ENCODE assay signal across 8 mouse cellular contexts in the genomic region with DNA sequence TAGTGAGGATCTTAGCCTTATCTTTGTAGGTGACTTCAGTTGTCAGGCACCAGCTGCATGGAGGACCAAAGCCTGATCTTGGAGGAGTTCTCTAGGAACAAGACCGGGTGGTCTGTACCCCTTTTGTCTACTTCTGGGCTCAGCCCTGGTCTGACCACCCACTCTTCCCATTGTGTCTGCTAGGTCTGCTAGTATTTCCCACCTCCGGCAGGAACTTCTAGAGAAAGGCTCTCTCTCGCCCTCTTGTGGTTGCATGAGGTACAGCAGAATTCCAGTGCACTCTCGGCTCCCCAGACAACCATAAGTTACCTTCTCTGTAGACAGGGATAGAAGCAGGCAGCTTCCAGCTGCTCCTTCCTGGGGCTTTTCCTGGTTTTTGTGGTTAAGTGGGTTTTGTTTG. TPM values are rescaled to one million over a fixed set of nuclear protein-coding genes. Genes with fewer than 3 reads are reported as not detected.
DNase-seq lines count a peak whose midpoint lies in the region; ATAC-seq and TF ChIP-seq lines count a peak whose summit lies in the region.

No protein-coding gene starts in this region.

- no peak overlapping the region for H3K4me2 ChIP-seq in forebrain, embryonic 11.5 days (ENCODE audit: low read depth, low read length, severe bottlenecking)
- H3K4me2 ChIP-seq in liver, embryonic 16.5 days (ENCODE audit: low read depth, low read length): no peak overlapping the region
- H3K4me2 ChIP-seq in neural tube, embryonic 14.5 days (ENCODE audit: low read depth, low read length): no peak overlapping the region

- intact Hi-C loops in heart, postnatal 10 days (cut with DNase I): loop anchor here (1.0 to 5.0 kb wide), 4 partner anchors 45 to 418 kb away; no protein-coding TSS in a partner anchor

- no peaks in the 10 kb centered on the region for H3K36me3 ChIP-seq in E14TG2a.4 (ENCODE audit: insufficient read depth, low read length)
- no peaks in the 10 kb centered on the region for H3K36me3 ChIP-seq in forebrain, embryonic 11.5 days (ENCODE audit: control insufficient read depth, insufficient read depth, low read length)
- H3K36me3 ChIP-seq in liver, embryonic 16.5 days (ENCODE audit: control insufficient read depth, insufficient read depth): no peaks in the 10 kb centered on the region
- H3K36me3 ChIP-seq in neural tube, embryonic 14.5 days (ENCODE audit: control insufficient read depth, insufficient read depth, low read length): no peaks in the 10 kb centered on the region

- no peak overlapping the region for H3K27ac ChIP-seq in forebrain, embryonic 11.5 days (ENCODE audit: low read depth, low read length)
- H3K27ac ChIP-seq in liver, embryonic 16.5 days (ENCODE audit: low read length): no peak overlapping the region
- no peak overlapping the region for H3K27ac ChIP-seq in neural tube, embryonic 14.5 days (ENCODE audit: low read depth, low read length)

- no peak overlapping the region for H3K4me3 ChIP-seq in E14TG2a.4 (replicated peaks; ENCODE audit: low read length)
- H3K4me3 ChIP-seq in forebrain, embryonic 11.5 days (ENCODE audit: low read depth, low read length): no peak overlapping the region
- H3K4me3 ChIP-seq in liver, embryonic 16.5 days (ENCODE audit: low read depth, low read length): no peak overlapping the region
- no peak overlapping the region for H3K4me3 ChIP-seq in neural tube, embryonic 14.5 days (ENCODE audit: low read depth, low read length)

- TF ChIP-seq CTCF in E14TG2a.4 (conservative IDR thresholded peaks at IDR 0.05; ENCODE audit: low read length): peak; percentile 93

- WGBS in forebrain, embryonic 11.5 days: under 1% methylated on average over 4 of the region's 4 CpGs
- 3% methylated on average over 4 of the region's 4 CpGs for WGBS in liver, embryonic 16.5 days (ENCODE audit: insufficient replicate concordance)
- under 1% methylated on average over 4 of the region's 4 CpGs for WGBS in neural tube, embryonic 14.5 days

- H3K4me1 ChIP-seq in E14TG2a.4 (replicated peaks; ENCODE audit: low read depth, low read length): peaks cover 64% of the 10 kb centered on the region
- no peaks in the 10 kb centered on the region; the same call in 1 of the 2 replicates for H3K4me1 ChIP-seq in forebrain, embryonic 11.5 days (replicated peaks; ENCODE audit: control insufficient read depth, insufficient read depth, low read length)
- peaks cover 21% of the 10 kb centered on the region for H3K4me1 ChIP-seq in liver, embryonic 16.5 days (ENCODE audit: control insufficient read depth, low read depth, low read length)
- peaks cover 7% of the 10 kb centered on the region; the same call in 1 of the 2 replicates for H3K4me1 ChIP-seq in neural tube, embryonic 14.5 days (ENCODE audit: control insufficient read depth, insufficient read depth, low read length)

- no peak overlapping the region for H3K9ac ChIP-seq in forebrain, embryonic 11.5 days (ENCODE audit: low read length)
- 0 out of 2 replicates have a peak overlapping the region, but pooled peaks have one; percentile 5 for H3K9ac ChIP-seq in liver, embryonic 16.5 days (ENCODE audit: low read depth, low read length)
- H3K9ac ChIP-seq in neural tube, embryonic 14.5 days (replicated peaks; ENCODE audit: low read depth, low read length): no peak overlapping the region

- DNase-seq in c-Kit-positive CD71-negative TER-119-negative erythroid progenitor cells, embryonic 14.5 days (ENCODE audit: low read depth): peak; percentile 69
- peak; percentile 89 for DNase-seq in forebrain, embryonic 11.5 days (ENCODE audit: low spot score)
- DNase-seq in heart, postnatal 10 days: peak; percentile 87 to 92
- peak; percentile 76 to 89 for DNase-seq in kidney, postnatal 36 days
- DNase-seq in telencephalon, adult 2 months (ENCODE audit: low read depth, low spot score): peak; percentile 49

- ATAC-seq in forebrain, embryonic 11.5 days (replicated peaks; ENCODE audit: low FRiP score): peak; percentile 81
- ATAC-seq in liver, embryonic 16.5 days (ENCODE audit: low read depth): peak; percentile 32
- ATAC-seq in neural tube, embryonic 14.5 days (ENCODE audit: low read depth): peak; percentile 60

- no peaks in the 10 kb centered on the region for H3K9me3 ChIP-seq in E14TG2a.4 (ENCODE audit: low read length)
- H3K9me3 ChIP-seq in forebrain, embryonic 11.5 days (ENCODE audit: control insufficient read depth, low read length): no peaks in the 10 kb centered on the region
- H3K9me3 ChIP-seq in liver, embryonic 16.5 days (replicated peaks; ENCODE audit: control insufficient read depth, low read length): no peaks in the 10 kb centered on the region
- H3K9me3 ChIP-seq in neural tube, embryonic 14.5 days (ENCODE audit: control insufficient read depth, low read length): no peaks in the 10 kb centered on the region

- H3K27me3 ChIP-seq in E14TG2a.4 (ENCODE audit: insufficient read depth, low read length): peaks cover 26% of the 10 kb centered on the region; the same call in 1 of the 2 replicates
- H3K27me3 ChIP-seq in forebrain, embryonic 11.5 days (ENCODE audit: control insufficient read depth, insufficient read depth, low read length): no peaks in the 10 kb centered on the region
- no peaks in the 10 kb centered on the region; the same call in 1 of the 2 replicates for H3K27me3 ChIP-seq in liver, embryonic 16.5 days (ENCODE audit: control insufficient read depth, insufficient read depth, low read depth, low read length)
- no peaks in the 10 kb centered on the region for H3K27me3 ChIP-seq in neural tube, embryonic 14.5 days (ENCODE audit: control insufficient read depth, insufficient read depth, low read length)

RNA-seq across cellular contexts. Expression of a gene that starts 6.2 kb away (rescaled TPM):
- 67.0 and 78.0 TPM in 2 replicates for polyA plus RNA-seq in forebrain, embryonic 11.5 days (2014; fragmentation: Nextera tagmentation; extraction: Ambion mirVana)
- 10 to 100 TPM; 60.3 to 61.0 TPM for total RNA-seq in heart, postnatal 10 days (2021)
- polyA plus RNA-seq in liver, embryonic 16.5 days (2015; fragmentation: Nextera tagmentation; extraction: Ambion mirVana): 24.9 and 25.2 TPM in 2 replicates
- 42.3 and 52.9 TPM in 2 replicates for polyA plus RNA-seq in neural tube, embryonic 14.5 days (2014; fragmentation: Nextera tagmentation; extraction: Ambion mirVana)
